Mouse (Mus musculus): ENCODE results near the gene Mast3. TPM values are rescaled to one million over a fixed set of nuclear protein-coding genes. Genes with fewer than 3 reads are reported as not detected.

Mast3 gene
- polyA plus RNA-seq, 1 experiment from 2014 or later, result 13.5 TPM

GRCm38 (mm10) chr8:70760350-70760749, 44.5 kb downstream of the Mast3 start:
- WGBS, result 0% methylated on average over 19 of the region's 22 CpGs
- Histone ChIP-seq H3K9me3 (ENCODE audit: control insufficient read depth, low read length) (no peaks in the 10 kb centered on the region), H3K4me3 (ENCODE audit: low read depth, low read length) (peak overlapping the region; percentile 69), H3K4me1 (ENCODE audit: control insufficient read depth, insufficient read depth, low read length) (peaks cover 16% of the 10 kb centered on the region), H3K27ac (replicated peaks; ENCODE audit: low read depth, low read length) (peak overlapping the region; percentile 42; the same call in 1 of the 2 replicates), H3K9ac (ENCODE audit: low read depth, low read length) (peak overlapping the region; percentile 77), H3K36me3 (ENCODE audit: control insufficient read depth, insufficient read depth, low read length) (peaks cover 41% of the 10 kb centered on the region), H3K4me2 (ENCODE audit: low read depth, low read length) (peak overlapping the region; percentile 99), H3K27me3 (replicated peaks; ENCODE audit: control insufficient read depth, insufficient read depth, low read length) (no peaks in the 10 kb centered on the region)
- peak; percentile 4 for ATAC-seq (ENCODE audit: low read depth)
- no peak for DNase-seq (ENCODE audit: low spot score)

- Histone ChIP-seq H3K36me3 (ENCODE audit: control insufficient read depth, insufficient read depth, low read length) (peaks cover 41% of the 10 kb centered on the region), H3K27ac (replicated peaks; ENCODE audit: low read depth, low read length) (no peak overlapping the region), H3K4me2 (ENCODE audit: low read depth, low read length) (no peak overlapping the region), H3K4me3 (ENCODE audit: low read depth, low read length) (no peak overlapping the region), H3K4me1 (ENCODE audit: control insufficient read depth, insufficient read depth, low read length) (peaks cover 20% of the 10 kb centered on the region), H3K9ac (ENCODE audit: low read depth, low read length) (no peak overlapping the region), H3K9me3 (ENCODE audit: control insufficient read depth, low read length) (no peaks in the 10 kb centered on the region), H3K27me3 (replicated peaks; ENCODE audit: control insufficient read depth, insufficient read depth, low read length) (no peaks in the 10 kb centered on the region)
- WGBS, result 71% methylated on average over 18 of the region's 19 CpGs
- ATAC-seq (ENCODE audit: low read depth) (no peak), DNase-seq (ENCODE audit: low spot score) (no peak)
These were observed 46.0 kb downstream of the Mast3 start for GRCm38 (mm10) chr8:70758616-70759561.

- 73% methylated on average over 7 of the region's 7 CpGs for WGBS
- peaks cover 37% of the 10 kb centered on the region for H3K36me3 ChIP-seq (ENCODE audit: control insufficient read depth, insufficient read depth, low read length)
- H3K4me2 ChIP-seq (ENCODE audit: low read depth, low read length), result no peak overlapping the region
- no peak overlapping the region for H3K27ac ChIP-seq (replicated peaks; ENCODE audit: low read depth, low read length)
- no peaks in the 10 kb centered on the region for H3K27me3 ChIP-seq (replicated peaks; ENCODE audit: control insufficient read depth, insufficient read depth, low read length)
- H3K9ac ChIP-seq (ENCODE audit: low read depth, low read length), result no peak overlapping the region
- peaks cover 23% of the 10 kb centered on the region for H3K4me1 ChIP-seq (ENCODE audit: control insufficient read depth, insufficient read depth, low read length)
- no peak for DNase-seq (ENCODE audit: low spot score)
- H3K4me3 ChIP-seq (ENCODE audit: low read depth, low read length), result no peak overlapping the region
- no peaks in the 10 kb centered on the region for H3K9me3 ChIP-seq (ENCODE audit: control insufficient read depth, low read length)
- ATAC-seq (ENCODE audit: low read depth), result no peak
These were observed 46.6 kb downstream of the Mast3 start for GRCm38 (mm10) chr8:70758308-70758615.

- peaks cover 29% of the 10 kb centered on the region for H3K4me1 ChIP-seq (ENCODE audit: control insufficient read depth, insufficient read depth, low read length)
- ATAC-seq (ENCODE audit: low read depth), result no peak
- H3K36me3 ChIP-seq (ENCODE audit: control insufficient read depth, insufficient read depth, low read length), result peaks cover 32% of the 10 kb centered on the region
- H3K9ac ChIP-seq (ENCODE audit: low read depth, low read length), result no peak overlapping the region; the same call in 1 of the 2 replicates
- no peak overlapping the region for H3K4me2 ChIP-seq (ENCODE audit: low read depth, low read length)
- WGBS, result 71% methylated on average over 22 of the region's 22 CpGs
- no peak overlapping the region for H3K27ac ChIP-seq (replicated peaks; ENCODE audit: low read depth, low read length)
- H3K4me3 ChIP-seq (ENCODE audit: low read depth, low read length), result no peak overlapping the region
- H3K27me3 ChIP-seq (replicated peaks; ENCODE audit: control insufficient read depth, insufficient read depth, low read length), result no peaks in the 10 kb centered on the region
- no peak for DNase-seq (ENCODE audit: low spot score)
- H3K9me3 ChIP-seq (ENCODE audit: control insufficient read depth, low read length), result no peaks in the 10 kb centered on the region
These were observed 47.1 kb downstream of the Mast3 start for GRCm38 (mm10) chr8:70757523-70758307.

GRCm38 (mm10) chr8:70756476-70757040, 48.3 kb downstream of the Mast3 start:
- Histone ChIP-seq H3K27ac (replicated peaks; ENCODE audit: low read depth, low read length) (no peak overlapping the region), H3K4me1 (ENCODE audit: control insufficient read depth, insufficient read depth, low read length) (peaks cover 34% of the 10 kb centered on the region)
- 95% methylated on average over 6 of the region's 6 CpGs for WGBS

GRCm38 (mm10) chr8:70755661-70756475, 49.0 kb downstream of the Mast3 start:
- no peaks in the 10 kb centered on the region for H3K9me3 ChIP-seq (ENCODE audit: control insufficient read depth, low read length)
- peaks cover 30% of the 10 kb centered on the region for H3K36me3 ChIP-seq (ENCODE audit: control insufficient read depth, insufficient read depth, low read length)
- H3K9ac ChIP-seq (ENCODE audit: low read depth, low read length), result peak overlapping the region; percentile 84; the same call in 1 of the 2 replicates
- no peaks in the 10 kb centered on the region for H3K27me3 ChIP-seq (replicated peaks; ENCODE audit: control insufficient read depth, insufficient read depth, low read length)
- no peak for DNase-seq (ENCODE audit: low spot score)
- ATAC-seq (ENCODE audit: low read depth), result no peak
- H3K4me2 ChIP-seq (ENCODE audit: low read depth, low read length), result peak overlapping the region; percentile 94
- H3K27ac ChIP-seq (replicated peaks; ENCODE audit: low read depth, low read length), result no peak overlapping the region
- peaks cover 29% of the 10 kb centered on the region for H3K4me1 ChIP-seq (ENCODE audit: control insufficient read depth, insufficient read depth, low read length)
- H3K4me3 ChIP-seq (ENCODE audit: low read depth, low read length), result peak overlapping the region; percentile 76
- WGBS, result 86% methylated on average over 24 of the region's 24 CpGs

More at GRCm38 (mm10) chr8:70756476-70757040, 48.3 kb downstream of the Mast3 start:
- no peak overlapping the region for H3K4me2 ChIP-seq (ENCODE audit: low read depth, low read length)
- H3K4me3 ChIP-seq (ENCODE audit: low read depth, low read length), result no peak overlapping the region
- H3K9ac ChIP-seq (ENCODE audit: low read depth, low read length), result no peak overlapping the region
- DNase-seq (ENCODE audit: low spot score) (no peak), ATAC-seq (ENCODE audit: low read depth) (no peak)
- no peaks in the 10 kb centered on the region for H3K9me3 ChIP-seq (ENCODE audit: control insufficient read depth, low read length)
- peaks cover 30% of the 10 kb centered on the region for H3K36me3 ChIP-seq (ENCODE audit: control insufficient read depth, insufficient read depth, low read length)
- no peaks in the 10 kb centered on the region for H3K27me3 ChIP-seq (replicated peaks; ENCODE audit: control insufficient read depth, insufficient read depth, low read length)

- peak; percentile 63 for DNase-seq (ENCODE audit: low spot score)
- WGBS, result 14% methylated on average over 44 of the region's 50 CpGs
- Histone ChIP-seq H3K36me3 (ENCODE audit: control insufficient read depth, insufficient read depth, low read length) (peaks cover 30% of the 10 kb centered on the region), H3K27me3 (replicated peaks; ENCODE audit: control insufficient read depth, insufficient read depth, low read length) (no peaks in the 10 kb centered on the region), H3K9me3 (ENCODE audit: control insufficient read depth, low read length) (no peaks in the 10 kb centered on the region), H3K4me1 (ENCODE audit: control insufficient read depth, insufficient read depth, low read length) (peaks cover 27% of the 10 kb centered on the region), H3K4me3 (ENCODE audit: low read depth, low read length) (peak overlapping the region; percentile 76), H3K9ac (ENCODE audit: low read depth, low read length) (peak overlapping the region; percentile 84), H3K27ac (replicated peaks; ENCODE audit: low read depth, low read length) (peak overlapping the region; percentile 74), H3K4me2 (ENCODE audit: low read depth, low read length) (peak overlapping the region; percentile 94)
- ATAC-seq (ENCODE audit: low read depth), result peak; percentile 17
These were observed 49.8 kb downstream of the Mast3 start for GRCm38 (mm10) chr8:70754871-70755660.

All from embryonic facial prominence, embryonic 14.5 days (tissue).